Mouse (Mus musculus) limb, embryonic 11.5 days (tissue): ENCODE measurements at regions not wholly inside any gene's neighbourhood (a gene's known extent, or its start where the extent isn't known, plus 50 kb on each side); places are given as distances from the start of the nearest gene placed in this dataset.
"Not testable (repeated sequence)": the region's sequence is repeated elsewhere in the genome, so short reads cannot be mapped to it uniquely, and the experiment has no call there.

ENCODE experiments used
- ATAC-seq: fragments of 200-750 bp; cut with Nextera tagmentation; 2 replicates; pipeline ENCODE4 v1.8.0; 2017; ENCODE audit warnings: low read depth; ENCODE audit not compliant: insufficient number of reproducible peaks, low FRiP score, low TSS enrichment
- DNase-seq: peaks from one replicate; pipeline ENCODE4 v3.0.0-alpha.2; 2015; ENCODE audit warnings: low spot score
- H3K27ac ChIP-seq: fragments of 300-500 bp; sonication (generic); replicated peaks from 2 replicates; pipeline ENCODE4 v1.5.1; 2014; ENCODE audit warnings: low read depth, mild to moderate bottlenecking, low read length
- H3K27me3 ChIP-seq: fragments of 300-500 bp; sonication (generic); 2 replicates; pipeline ENCODE4 v1.6.1; 2014; ENCODE audit warnings: mild to moderate bottlenecking, low read length, mixed read lengths; ENCODE audit not compliant: control insufficient read depth, insufficient read depth
- H3K36me3 ChIP-seq: fragments of 300-500 bp; sonication (generic); 2 replicates; pipeline ENCODE4 v1.6.1; 2014; ENCODE audit warnings: mild to moderate bottlenecking, low read length, moderate library complexity, mixed read lengths; ENCODE audit not compliant: control insufficient read depth, insufficient read depth
- H3K4me1 ChIP-seq: fragments of 300-500 bp; sonication (generic); 2 replicates; pipeline ENCODE4 v1.6.1; 2014; ENCODE audit warnings: low read length, mixed read lengths; ENCODE audit not compliant: control insufficient read depth, insufficient read depth
- H3K4me2 ChIP-seq: fragments of 300-500 bp; sonication (generic); 2 replicates; pipeline ENCODE4 v1.6.1; 2014; ENCODE audit warnings: low read depth, mild to moderate bottlenecking, moderate library complexity; ENCODE audit not compliant: severe bottlenecking
- H3K4me3 ChIP-seq: fragments of 300-500 bp; sonication (generic); 2 replicates; pipeline ENCODE4 v1.5.1; 2014; ENCODE audit warnings: low read depth, low read length
- H3K9ac ChIP-seq: fragments of 300-500 bp; sonication (generic); 2 replicates; pipeline ENCODE4 v1.6.1; 2014; ENCODE audit warnings: mild to moderate bottlenecking, low read length
- H3K9me3 ChIP-seq: fragments of 300-500 bp; sonication (generic); 2 replicates; pipeline ENCODE4 v1.6.1; 2016; ENCODE audit warnings: low read length; ENCODE audit not compliant: control insufficient read depth
- WGBS: fragments of 180-500 bp; shearing (Covaris S2); extraction: QIAGEN DNeasy Blood & Tissue Kit; methylation state at CpG from one replicate; pipeline ENCODE4 v1.1.7; 2014; 5-methylcytosine and 5-hydroxymethylcytosine counted together

- ATAC-seq: no peak
- Histone ChIP-seq H3K4me3 (no peak overlapping the region), H3K27me3 (peaks cover 2% of the 10 kb centered on the region; the same call in 1 of the 2 replicates), H3K36me3 (no peaks in the 10 kb centered on the region), H3K4me1 (no peaks in the 10 kb centered on the region), H3K9me3 (no peaks in the 10 kb centered on the region), H3K9ac (no peak overlapping the region), H3K4me2 (no peak overlapping the region), H3K27ac (no peak overlapping the region)
- 90% methylated on average over 2 of the region's 2 CpGs for WGBS
- no peak for DNase-seq
Observed at GRCm38 (mm10) chrX:99732526-99732925, 88.3 kb upstream of the Tmem28 start.

- Histone ChIP-seq H3K4me1 (no peaks in the 10 kb centered on the region), H3K4me3 (no peak overlapping the region), H3K27ac (no peak overlapping the region), H3K27me3 (no peaks in the 10 kb centered on the region; the same call in 1 of the 2 replicates), H3K9me3 (no peaks in the 10 kb centered on the region), H3K4me2 (no peak overlapping the region), H3K9ac (no peak overlapping the region), H3K36me3 (no peaks in the 10 kb centered on the region)
- 3% methylated on average over 1 of the region's 1 CpGs for WGBS
- peak; percentile 54 for DNase-seq
- ATAC-seq: no peak
Observed at GRCm38 (mm10) chrX:99725101-99725500, 95.7 kb upstream of the Tmem28 start.

DNA sequence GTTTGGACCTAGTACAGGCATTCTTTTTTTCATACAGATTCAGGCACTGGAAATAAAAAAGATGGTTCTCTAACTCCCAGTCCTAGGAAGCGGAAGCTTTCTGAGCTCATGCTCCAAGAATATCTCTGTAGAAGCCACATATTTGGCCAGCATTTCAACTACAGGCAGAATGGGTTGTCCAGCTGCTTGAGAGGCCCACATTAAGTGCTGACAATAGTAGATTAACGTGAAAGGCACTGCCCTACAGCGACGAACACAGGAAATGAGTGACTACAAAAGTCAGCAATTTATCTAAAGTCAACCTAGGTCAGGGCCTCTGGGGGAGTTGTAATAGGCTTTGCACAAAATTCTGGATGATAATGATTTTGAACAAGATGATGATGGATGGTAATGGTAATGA, 125.5 kb upstream of the Tmem28 start:
- Histone ChIP-seq H3K9me3 (no peaks in the 10 kb centered on the region), H3K36me3 (no peaks in the 10 kb centered on the region), H3K4me1 (no peaks in the 10 kb centered on the region), H3K27me3 (peaks cover 3% of the 10 kb centered on the region; the same call in 1 of the 2 replicates), H3K27ac (no peak overlapping the region), H3K9ac (no peak overlapping the region), H3K4me2 (no peak overlapping the region), H3K4me3 (no peak overlapping the region)
- ATAC-seq (no peak), DNase-seq (no peak)
- WGBS: 57% methylated on average over 4 of the region's 4 CpGs

- peaks cover 3% of the 10 kb centered on the region; the same call in 1 of the 2 replicates for H3K27me3 ChIP-seq
- 75% methylated on average over 4 of the region's 4 CpGs for WGBS
- ATAC-seq: no peak
Observed at GRCm38 (mm10) chrX:99690971-99691370, 129.8 kb upstream of the Tmem28 start.

DNA sequence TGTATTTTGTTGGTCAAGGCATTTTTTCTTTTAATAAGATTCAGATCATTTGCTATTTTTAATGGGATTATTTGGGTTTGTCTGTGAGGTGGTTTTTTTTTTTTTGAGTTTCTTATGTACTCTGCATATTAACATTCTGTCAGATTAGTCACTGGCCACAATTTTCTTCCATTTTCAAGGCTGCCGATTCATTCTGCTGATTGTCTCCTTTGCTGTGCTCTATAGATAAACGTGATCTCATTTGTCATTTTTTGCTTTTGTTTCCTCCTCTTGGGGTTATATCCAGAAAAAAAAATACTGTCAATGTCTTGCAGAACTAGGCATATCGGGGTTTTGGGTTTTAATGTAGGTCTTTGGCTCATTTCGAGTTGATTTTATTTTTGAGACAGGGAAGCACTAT, 131.1 kb upstream of the Tmem28 start:
- H3K27me3 ChIP-seq: peaks cover 3% of the 10 kb centered on the region; the same call in 1 of the 2 replicates
- no peak overlapping the region for H3K4me3 ChIP-seq
- no peaks in the 10 kb centered on the region for H3K9me3 ChIP-seq
- no peaks in the 10 kb centered on the region for H3K36me3 ChIP-seq
- H3K4me1 ChIP-seq: no peaks in the 10 kb centered on the region
- 79% methylated on average over 4 of the region's 4 CpGs for WGBS
- ATAC-seq (no peak), DNase-seq (no peak)
- H3K9ac ChIP-seq: no peak overlapping the region
- no peak overlapping the region for H3K27ac ChIP-seq
- H3K4me2 ChIP-seq: no peak overlapping the region

More at GRCm38 (mm10) chrX:99690971-99691370, 129.8 kb upstream of the Tmem28 start:
- DNase-seq: no peak
- H3K4me1 ChIP-seq: no peaks in the 10 kb centered on the region
- no peak overlapping the region for H3K27ac ChIP-seq
- no peaks in the 10 kb centered on the region for H3K9me3 ChIP-seq
- H3K9ac ChIP-seq: no peak overlapping the region
- H3K4me2 ChIP-seq: no peak overlapping the region
- no peaks in the 10 kb centered on the region for H3K36me3 ChIP-seq
- no peak overlapping the region for H3K4me3 ChIP-seq

GRCm38 (mm10) chrX:99682491-99682890, 138.3 kb upstream of the Tmem28 start:
- H3K36me3 ChIP-seq, H3K9me3 ChIP-seq, H3K27ac ChIP-seq, ATAC-seq, H3K9ac ChIP-seq, H3K4me2 ChIP-seq, H3K4me1 ChIP-seq, H3K4me3 ChIP-seq, H3K27me3 ChIP-seq, DNase-seq: not testable (repeated sequence)

DNA sequence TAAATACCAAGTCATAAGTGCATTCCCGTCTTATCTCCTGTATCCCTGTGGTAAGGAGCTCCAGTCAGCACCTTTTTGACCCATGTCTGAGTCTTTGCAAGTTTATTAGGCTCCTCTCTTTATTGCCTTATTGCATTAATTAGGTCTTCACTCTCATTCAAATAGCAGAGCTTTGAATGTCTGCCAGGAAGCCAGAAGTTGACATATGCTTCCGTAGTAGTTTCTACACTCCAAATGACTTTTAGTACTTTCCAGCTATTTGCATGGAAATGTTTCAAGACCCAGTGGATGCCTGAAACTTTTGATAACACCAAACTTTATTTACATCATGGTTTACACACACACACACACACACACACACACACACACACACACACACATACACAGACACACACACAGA, 153.2 kb upstream of the Tmem28 start:
- Histone ChIP-seq H3K4me2 (no peak overlapping the region), H3K9ac (no peak overlapping the region), H3K9me3 (no peaks in the 10 kb centered on the region), H3K4me3 (no peak overlapping the region), H3K36me3 (no peaks in the 10 kb centered on the region), H3K4me1 (no peaks in the 10 kb centered on the region), H3K27ac (no peak overlapping the region), H3K27me3 (peaks cover 6% of the 10 kb centered on the region; the same call in 1 of the 2 replicates)
- ATAC-seq (no peak), DNase-seq (no peak)
- 62% methylated on average over 2 of the region's 2 CpGs for WGBS

DNA sequence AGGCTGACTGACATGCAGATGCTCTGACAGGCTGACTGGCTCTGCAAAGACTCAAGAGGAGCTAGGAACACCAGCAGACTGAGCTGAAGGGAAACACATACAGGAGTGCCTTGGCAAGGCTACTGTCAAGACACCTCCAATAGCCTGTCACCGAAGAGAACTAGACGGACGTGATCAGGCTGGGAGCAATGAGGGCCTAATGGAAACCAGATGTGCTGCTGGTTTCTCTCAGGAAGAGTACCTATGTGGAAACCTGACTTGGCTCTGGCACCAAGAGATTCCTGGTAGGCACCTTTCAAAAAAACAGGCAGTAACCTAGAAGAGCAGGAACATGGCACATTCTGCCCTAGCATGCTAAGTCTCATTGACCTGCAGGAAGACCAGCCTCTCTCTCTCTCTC, 158.3 kb upstream of the Tmem28 start:
- no peak overlapping the region for H3K4me2 ChIP-seq
- peak; percentile 42 for DNase-seq
- 0 out of 2 replicates have a peak, but pooled peaks cover 4% of the 10 kb centered on the region for H3K27me3 ChIP-seq
- no peak overlapping the region for H3K9ac ChIP-seq
- H3K4me3 ChIP-seq: no peak overlapping the region
- H3K27ac ChIP-seq: no peak overlapping the region
- WGBS: 29% methylated on average over 3 of the region's 3 CpGs
- H3K9me3 ChIP-seq: no peaks in the 10 kb centered on the region
- ATAC-seq: no peak
- H3K36me3 ChIP-seq: no peaks in the 10 kb centered on the region
- peaks cover 3% of the 10 kb centered on the region; the same call in 1 of the 2 replicates for H3K4me1 ChIP-seq

DNA sequence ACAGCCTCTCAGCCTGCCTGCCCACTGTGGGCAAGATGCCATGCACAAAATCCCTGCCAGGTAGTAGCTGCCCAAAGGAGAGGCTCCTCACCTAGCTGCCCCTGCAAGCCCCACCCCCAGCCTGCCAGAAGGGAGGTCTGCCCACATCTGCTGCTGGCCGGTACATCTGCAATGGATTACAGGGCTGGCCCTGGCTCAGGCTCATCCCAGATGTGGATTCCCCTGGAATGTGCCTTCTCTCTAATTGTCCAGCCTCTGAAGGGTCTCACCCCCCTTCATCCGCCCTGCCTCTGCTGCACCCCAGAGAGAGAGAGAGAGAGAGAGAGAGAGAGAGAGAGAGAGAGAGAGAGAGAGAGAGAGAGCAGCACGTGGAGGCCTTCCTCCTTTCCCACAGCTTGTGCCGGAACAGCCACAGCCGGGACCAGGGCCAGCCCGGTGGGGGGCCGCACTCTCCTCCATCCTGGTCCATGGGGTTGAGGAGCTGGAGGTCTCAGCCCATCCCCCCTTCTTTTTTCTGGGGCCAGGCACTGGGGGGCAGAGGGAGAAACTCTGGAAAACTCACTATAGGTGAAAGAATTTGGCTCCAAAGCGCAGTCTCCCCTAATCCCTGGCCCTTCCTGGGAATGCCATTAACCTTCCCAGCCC, 161.2 kb upstream of the Tmem28 start:
- H3K27ac ChIP-seq: no peak overlapping the region
- peaks cover 3% of the 10 kb centered on the region; the same call in 1 of the 2 replicates for H3K4me1 ChIP-seq
- H3K4me2 ChIP-seq: no peak overlapping the region
- no peaks in the 10 kb centered on the region for H3K36me3 ChIP-seq
- no peak overlapping the region for H3K4me3 ChIP-seq
- 36% methylated on average over 4 of the region's 8 CpGs for WGBS
- peak; percentile 54 for DNase-seq
- H3K9me3 ChIP-seq: no peaks in the 10 kb centered on the region
- ATAC-seq: peak; percentile 65; the same call in 1 of the 2 replicates
- no peak overlapping the region for H3K9ac ChIP-seq
- peaks cover 4% of the 10 kb centered on the region; the same call in 1 of the 2 replicates for H3K27me3 ChIP-seq
